Mouse (Mus musculus) limb, embryonic 15.5 days (tissue): ENCODE results near the gene Robo1. TPM values are rescaled to one million over a fixed set of nuclear protein-coding genes. Genes with fewer than 3 reads are reported as not detected.

Source experiments
- ATAC-seq: fragments of 200-750 bp; cut with Nextera tagmentation; 2 replicates; pipeline ENCODE4 v1.8.0; 2017; ENCODE audit warnings: low read depth, moderate TSS enrichment; ENCODE audit not compliant: insufficient number of reproducible peaks, low FRiP score, low TSS enrichment
- H3K27ac ChIP-seq: fragments of 300-500 bp; sonication (generic); 2 replicates; pipeline ENCODE4 v1.5.1; 2015; ENCODE audit warnings: moderate library complexity, mild to moderate bottlenecking, inconsistent platforms
- H3K27me3 ChIP-seq: fragments of 300-500 bp; sonication (generic); 2 replicates; pipeline ENCODE4 v1.6.1; 2015; ENCODE audit warnings: inconsistent platforms
- H3K36me3 ChIP-seq: fragments of 300-500 bp; sonication (generic); 2 replicates; pipeline ENCODE4 v1.6.1; 2015; ENCODE audit warnings: inconsistent platforms
- H3K4me1 ChIP-seq: fragments of 300-500 bp; sonication (generic); 2 replicates; pipeline ENCODE4 v1.6.1; 2015; ENCODE audit warnings: inconsistent platforms
- H3K4me2 ChIP-seq: fragments of 300-500 bp; sonication (generic); 2 replicates; pipeline ENCODE4 v1.6.1; 2015; ENCODE audit warnings: mild to moderate bottlenecking, inconsistent platforms
- H3K4me3 ChIP-seq: fragments of 300-500 bp; sonication (generic); 2 replicates; pipeline ENCODE4 v1.5.1; 2015; ENCODE audit warnings: mild to moderate bottlenecking, inconsistent platforms
- H3K9ac ChIP-seq: fragments of 300-500 bp; sonication (generic); 2 replicates; pipeline ENCODE4 v1.6.1; 2015; ENCODE audit warnings: inconsistent platforms
- H3K9me3 ChIP-seq: fragments of 300-500 bp; sonication (generic); 2 replicates; pipeline ENCODE4 v1.6.1; 2016; ENCODE audit warnings: inconsistent platforms
- WGBS: fragments of 180-500 bp; shearing (Covaris S2); methylation state at CpG from one replicate; pipeline ENCODE4 v1.1.7; 2015; 5-methylcytosine and 5-hydroxymethylcytosine counted together
- polyA plus RNA-seq: library from polyadenylated mRNA; unstranded; fragments of >200 nt; fragmentation: Nextera tagmentation; extraction: Ambion mirVana; gene quantifications from 2 replicates; pipeline ENCODE4 v1.2.1, GENCODE M21; 2015

Robo1 gene
- polyA plus RNA-seq, 1 experiment from 2014 or later: 36.3 TPM

DNA sequence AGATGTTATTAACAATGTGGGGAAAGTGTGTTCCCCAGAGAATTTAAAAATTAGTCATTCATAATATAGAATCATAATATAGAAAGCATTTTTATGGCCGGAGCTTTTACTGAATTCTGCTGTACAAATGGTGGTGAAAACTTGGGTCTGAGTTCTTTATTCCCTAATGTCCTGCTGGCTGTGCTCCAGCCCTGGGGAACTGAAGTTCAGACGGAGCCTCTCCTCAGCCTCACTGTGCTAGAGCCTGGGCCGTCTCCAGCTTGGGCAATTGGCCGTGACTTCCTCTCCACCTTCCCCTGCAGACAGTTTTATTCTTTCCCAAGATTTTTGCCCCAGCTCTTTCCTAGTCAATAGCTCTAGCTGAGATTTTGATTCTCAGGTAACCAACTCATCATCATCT is 429.0 kb downstream of the Robo1 start:
- ATAC-seq: no peak
- Histone ChIP-seq H3K4me2 (no peak overlapping the region), H3K36me3 (peaks cover 9% of the 10 kb centered on the region), H3K27me3 (no peaks in the 10 kb centered on the region), H3K27ac (0 out of 2 replicates have a peak overlapping the region, but pooled peaks have one; percentile 1), H3K4me3 (no peak overlapping the region), H3K9ac (no peak overlapping the region), H3K4me1 (peaks cover 9% of the 10 kb centered on the region), H3K9me3 (no peaks in the 10 kb centered on the region)
- 21% methylated on average over 4 of the region's 4 CpGs for WGBS

DNA sequence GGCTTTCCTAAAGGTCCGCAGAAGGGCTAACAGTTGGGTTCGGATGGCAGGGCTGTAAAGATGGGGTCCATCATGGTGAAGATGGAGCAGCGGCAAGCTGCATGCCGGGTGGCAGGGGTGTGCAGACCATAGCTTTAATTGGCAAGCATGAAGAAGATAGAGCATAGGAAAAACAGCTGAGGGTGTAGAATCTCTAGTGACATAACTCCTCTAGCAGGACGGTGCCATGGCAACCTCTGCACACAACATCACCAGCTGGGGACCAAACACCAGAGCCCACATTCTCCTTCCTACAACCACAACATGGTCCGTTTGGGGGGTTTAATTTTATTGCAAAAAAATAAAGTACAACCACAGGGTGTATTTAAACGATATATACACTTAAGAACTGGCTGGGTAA is 432.1 kb downstream of the Robo1 start:
- Histone ChIP-seq H3K4me1 (peaks cover 9% of the 10 kb centered on the region), H3K4me2 (no peak overlapping the region), H3K9ac (no peak overlapping the region), H3K9me3 (no peaks in the 10 kb centered on the region), H3K4me3 (no peak overlapping the region), H3K27me3 (no peaks in the 10 kb centered on the region), H3K27ac (no peak overlapping the region), H3K36me3 (peaks cover 24% of the 10 kb centered on the region)
- 0 out of 2 replicates have a peak, but pooled peaks have one; percentile 10 for ATAC-seq
- WGBS: 68% methylated on average over 7 of the region's 7 CpGs

DNA sequence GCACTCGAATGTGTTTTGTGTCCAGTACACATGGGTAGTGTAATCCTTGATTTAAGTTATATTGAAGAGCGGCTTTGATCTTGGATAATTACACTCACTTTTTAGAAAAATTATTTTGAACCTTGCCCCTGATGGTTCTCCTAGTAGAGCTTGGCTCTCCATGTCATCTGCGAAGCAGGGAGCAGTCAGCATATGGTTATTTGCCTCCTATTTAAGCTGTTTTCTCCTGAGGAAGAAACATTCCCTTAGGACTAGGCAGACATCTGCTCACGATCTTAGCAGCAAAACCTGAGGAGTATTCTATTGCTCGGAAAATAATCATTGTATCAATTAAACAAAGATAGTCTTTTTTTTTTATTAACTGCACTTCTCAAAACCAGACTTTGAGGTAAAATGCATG is 439.6 kb downstream of the Robo1 start:
- WGBS: 81% methylated on average over 5 of the region's 5 CpGs
- Histone ChIP-seq H3K27ac (no peak overlapping the region), H3K9me3 (no peaks in the 10 kb centered on the region), H3K9ac (no peak overlapping the region), H3K4me2 (no peak overlapping the region), H3K4me1 (no peaks in the 10 kb centered on the region), H3K27me3 (no peaks in the 10 kb centered on the region), H3K4me3 (no peak overlapping the region), H3K36me3 (peaks cover 10% of the 10 kb centered on the region)
- no peak for ATAC-seq

DNA sequence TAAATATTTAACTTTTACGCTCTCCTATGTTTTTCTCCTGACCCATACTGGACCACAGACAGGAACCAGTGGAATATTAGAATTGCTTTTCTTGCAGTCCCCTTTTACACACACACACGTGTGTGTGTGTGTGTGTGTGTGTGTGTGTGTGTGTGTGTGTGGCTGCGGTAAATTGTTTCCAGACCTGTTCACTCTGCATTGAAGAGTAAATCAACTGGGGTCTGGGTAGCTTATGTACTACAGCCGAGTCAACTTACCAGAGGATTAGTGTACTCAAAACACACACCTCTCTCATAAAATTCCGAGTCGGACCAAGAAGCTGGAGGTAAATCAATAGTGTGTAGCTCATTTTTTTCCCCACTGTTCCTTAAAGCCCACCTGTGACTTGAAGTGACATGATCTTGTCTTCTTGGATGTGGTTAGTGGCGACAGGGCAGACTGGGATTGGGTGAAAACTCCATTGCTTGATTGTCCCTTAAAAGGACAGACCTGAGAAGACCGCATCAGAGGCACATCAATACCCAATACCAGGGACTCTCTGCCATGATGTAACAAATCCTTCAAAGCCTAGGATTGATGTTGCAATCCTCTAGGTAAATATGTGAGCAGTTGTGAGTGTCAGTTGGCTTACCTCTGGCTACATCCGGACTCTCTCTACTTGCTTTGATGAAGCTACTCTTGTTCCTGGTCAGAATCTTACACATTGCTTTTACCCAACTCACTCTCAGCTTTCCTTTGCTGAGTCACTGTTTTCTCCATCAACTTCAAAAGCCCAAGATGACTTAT is 457.2 kb downstream of the Robo1 start:
- H3K27me3 ChIP-seq: no peaks in the 10 kb centered on the region
- no peak overlapping the region for H3K4me3 ChIP-seq
- H3K4me2 ChIP-seq: no peak overlapping the region
- no peak for ATAC-seq
- no peaks in the 10 kb centered on the region for H3K36me3 ChIP-seq
- H3K27ac ChIP-seq: no peak overlapping the region
- H3K9ac ChIP-seq: no peak overlapping the region
- H3K9me3 ChIP-seq: no peaks in the 10 kb centered on the region
- peaks cover 3% of the 10 kb centered on the region; the same call in 1 of the 2 replicates for H3K4me1 ChIP-seq
- 54% methylated on average over 9 of the region's 9 CpGs for WGBS

DNA sequence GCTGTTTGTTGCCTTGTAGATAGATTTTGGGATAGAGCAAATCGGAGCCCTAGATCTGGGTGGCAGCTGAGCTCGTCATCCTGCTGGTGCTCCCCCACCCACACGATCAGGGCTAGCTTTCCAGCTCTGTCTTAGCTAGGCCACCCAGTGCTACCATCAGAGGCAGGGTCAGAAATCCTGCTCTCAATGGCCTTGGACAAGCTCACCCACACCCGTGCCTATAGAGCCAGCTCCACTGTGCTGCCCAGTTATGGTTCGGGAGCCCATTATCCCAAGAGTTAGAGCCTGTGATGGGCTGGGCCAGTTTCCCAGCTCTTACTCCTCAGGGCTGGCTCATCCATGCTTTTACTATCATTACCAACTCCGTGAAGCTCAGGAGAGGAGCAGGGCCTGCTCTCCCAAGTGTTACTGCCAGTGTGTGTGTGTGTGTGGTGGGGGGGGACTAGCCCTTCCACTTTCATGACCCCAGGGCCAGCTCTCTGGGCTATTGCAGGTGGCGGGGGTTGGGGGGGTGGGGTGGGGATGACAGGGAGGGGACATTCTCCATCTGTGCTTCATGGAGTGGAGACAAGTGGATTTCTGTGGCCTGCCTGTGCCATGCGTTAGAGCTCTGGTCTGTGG is 461.2 kb downstream of the Robo1 start:
- Histone ChIP-seq H3K9me3 (no peaks in the 10 kb centered on the region), H3K27ac (no peak overlapping the region), H3K4me3 (no peak overlapping the region), H3K36me3 (no peaks in the 10 kb centered on the region), H3K27me3 (no peaks in the 10 kb centered on the region), H3K4me1 (peaks cover 7% of the 10 kb centered on the region; the same call in 1 of the 2 replicates), H3K9ac (no peak overlapping the region), H3K4me2 (no peak overlapping the region)
- WGBS: 81% methylated on average over 8 of the region's 8 CpGs
- peak; percentile 30; the same call in 1 of the 2 replicates for ATAC-seq

DNA sequence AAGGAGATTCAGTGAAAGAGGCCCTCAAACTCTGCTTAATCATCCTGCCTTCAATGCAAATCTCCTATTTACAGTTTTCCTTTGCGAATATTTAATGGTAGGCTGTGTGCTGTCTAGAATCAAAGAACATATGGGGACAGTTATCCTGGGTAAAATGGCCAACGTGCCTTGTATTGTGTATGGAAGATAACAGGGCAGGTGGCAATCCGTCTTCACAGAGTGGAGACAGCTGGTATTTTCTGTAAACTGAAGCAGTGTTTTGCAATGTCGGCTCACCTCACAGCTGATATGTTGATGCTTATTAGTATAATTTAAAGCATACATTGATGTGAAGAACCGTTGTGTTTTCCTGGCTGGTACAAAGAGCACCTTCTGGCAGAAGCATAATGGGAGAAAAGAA is 464.2 kb downstream of the Robo1 start:
- Histone ChIP-seq H3K27me3 (no peaks in the 10 kb centered on the region), H3K9me3 (no peaks in the 10 kb centered on the region), H3K27ac (no peak overlapping the region), H3K4me3 (no peak overlapping the region), H3K4me1 (peaks cover 7% of the 10 kb centered on the region; the same call in 1 of the 2 replicates), H3K36me3 (no peaks in the 10 kb centered on the region), H3K4me2 (no peak overlapping the region), H3K9ac (no peak overlapping the region)
- WGBS: 46% methylated on average over 5 of the region's 5 CpGs
- no peak for ATAC-seq

DNA sequence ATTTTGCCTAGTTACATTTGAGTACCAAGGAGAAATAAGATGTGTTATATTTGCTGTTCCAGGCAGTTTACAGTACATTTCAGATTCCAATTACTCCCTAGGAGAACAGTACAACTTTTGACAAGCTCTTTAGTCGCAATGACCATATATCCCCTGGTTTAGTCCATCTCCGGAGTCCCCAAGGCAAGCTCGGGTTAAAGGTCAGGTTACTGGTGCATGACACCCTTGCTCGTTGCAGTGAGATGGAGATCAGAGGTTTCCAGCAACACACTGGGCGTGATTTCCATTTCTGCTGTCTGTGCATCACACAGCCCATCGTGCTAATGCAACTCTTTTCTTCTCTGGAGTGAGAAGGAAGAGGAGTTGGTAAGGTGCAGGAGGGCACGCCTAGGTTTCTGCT is 464.9 kb downstream of the Robo1 start:
- ATAC-seq: no peak
- WGBS: 57% methylated on average over 7 of the region's 7 CpGs
- H3K4me1 ChIP-seq: peaks cover 7% of the 10 kb centered on the region; the same call in 1 of the 2 replicates
- H3K9ac ChIP-seq: no peak overlapping the region
- H3K36me3 ChIP-seq: no peaks in the 10 kb centered on the region
- H3K27me3 ChIP-seq: no peaks in the 10 kb centered on the region
- H3K4me2 ChIP-seq: no peak overlapping the region
- H3K27ac ChIP-seq: no peak overlapping the region
- no peak overlapping the region for H3K4me3 ChIP-seq
- H3K9me3 ChIP-seq: no peaks in the 10 kb centered on the region

DNA sequence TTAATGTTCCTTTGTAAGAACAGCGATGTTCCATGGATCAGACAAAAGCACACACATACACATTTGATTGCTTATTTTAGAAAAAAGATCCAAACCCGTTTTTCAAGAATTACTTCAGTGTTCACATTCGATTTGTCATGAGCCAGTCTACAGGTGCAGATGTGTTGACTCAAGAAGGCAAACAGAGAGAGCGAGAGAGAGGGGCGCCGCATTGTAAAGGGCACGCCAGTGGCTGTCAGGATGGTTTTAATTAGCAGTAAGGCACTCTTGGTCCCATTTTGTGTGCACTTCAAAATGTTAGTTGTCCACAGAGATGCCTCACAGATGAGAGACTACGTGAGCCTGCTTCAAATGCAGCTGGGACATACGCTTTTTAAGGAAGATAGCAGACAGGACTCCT is 470.4 kb downstream of the Robo1 start:
- H3K4me1 ChIP-seq: peaks cover 4% of the 10 kb centered on the region; the same call in 1 of the 2 replicates
- no peaks in the 10 kb centered on the region for H3K9me3 ChIP-seq
- no peak overlapping the region for H3K4me3 ChIP-seq
- 35% methylated on average over 9 of the region's 9 CpGs for WGBS
- no peak overlapping the region for H3K9ac ChIP-seq
- H3K27ac ChIP-seq: no peak overlapping the region
- H3K27me3 ChIP-seq: no peaks in the 10 kb centered on the region
- no peak overlapping the region for H3K4me2 ChIP-seq
- ATAC-seq: no peak
- H3K36me3 ChIP-seq: no peaks in the 10 kb centered on the region

DNA sequence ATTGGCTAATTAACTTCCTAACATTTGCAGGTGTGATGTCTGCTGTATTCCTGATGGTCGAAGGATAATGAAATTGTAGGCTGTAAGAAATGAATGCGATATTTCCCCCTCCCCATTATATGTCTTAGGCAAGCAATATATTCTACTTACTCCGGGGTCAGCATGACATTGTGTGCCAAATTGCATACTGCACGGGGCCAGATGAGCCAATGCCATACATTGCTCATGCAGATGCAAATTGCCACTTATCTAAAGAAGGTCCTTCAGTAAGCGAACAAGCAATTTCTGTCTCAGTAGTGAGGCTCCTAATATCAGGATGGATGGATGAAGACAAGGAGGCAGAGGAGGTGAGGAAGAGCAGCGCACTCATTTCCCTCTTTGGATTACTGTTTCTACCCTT is 474.1 kb downstream of the Robo1 start:
- H3K36me3 ChIP-seq: no peaks in the 10 kb centered on the region
- H3K9me3 ChIP-seq: no peaks in the 10 kb centered on the region
- no peak overlapping the region for H3K4me2 ChIP-seq
- no peak for ATAC-seq
- 90% methylated on average over 6 of the region's 6 CpGs for WGBS
- H3K4me3 ChIP-seq: no peak overlapping the region
- H3K4me1 ChIP-seq: peaks cover 4% of the 10 kb centered on the region; the same call in 1 of the 2 replicates
- H3K27ac ChIP-seq: no peak overlapping the region
- H3K9ac ChIP-seq: no peak overlapping the region
- no peaks in the 10 kb centered on the region for H3K27me3 ChIP-seq

DNA sequence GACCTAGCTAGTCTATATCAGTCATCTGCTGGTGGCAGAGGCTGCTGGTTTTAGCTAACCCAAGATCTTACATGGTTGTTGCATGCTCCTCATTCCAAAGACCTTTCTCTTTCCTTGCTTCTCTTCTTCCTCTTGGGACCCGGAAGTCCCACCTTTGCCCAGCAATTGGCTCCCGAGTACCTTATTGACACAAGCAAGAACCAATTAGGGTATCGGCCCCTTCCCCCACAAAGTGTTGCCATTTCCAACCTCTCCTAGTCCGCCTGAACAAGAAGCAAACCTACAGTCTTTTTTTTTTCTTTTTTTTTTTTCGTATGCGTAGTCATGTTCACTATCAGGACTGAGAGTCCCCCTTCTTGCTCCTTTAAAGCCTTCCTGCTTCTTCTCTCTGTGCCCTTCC is 478.0 kb downstream of the Robo1 start:
- no peak overlapping the region for H3K4me3 ChIP-seq
- no peaks in the 10 kb centered on the region for H3K27me3 ChIP-seq
- H3K27ac ChIP-seq: no peak overlapping the region
- H3K9me3 ChIP-seq: no peaks in the 10 kb centered on the region
- WGBS: 94% methylated on average over 6 of the region's 6 CpGs
- H3K9ac ChIP-seq: no peak overlapping the region
- no peak for ATAC-seq
- H3K4me2 ChIP-seq: no peak overlapping the region
- no peaks in the 10 kb centered on the region for H3K36me3 ChIP-seq
- H3K4me1 ChIP-seq: no peaks in the 10 kb centered on the region

DNA sequence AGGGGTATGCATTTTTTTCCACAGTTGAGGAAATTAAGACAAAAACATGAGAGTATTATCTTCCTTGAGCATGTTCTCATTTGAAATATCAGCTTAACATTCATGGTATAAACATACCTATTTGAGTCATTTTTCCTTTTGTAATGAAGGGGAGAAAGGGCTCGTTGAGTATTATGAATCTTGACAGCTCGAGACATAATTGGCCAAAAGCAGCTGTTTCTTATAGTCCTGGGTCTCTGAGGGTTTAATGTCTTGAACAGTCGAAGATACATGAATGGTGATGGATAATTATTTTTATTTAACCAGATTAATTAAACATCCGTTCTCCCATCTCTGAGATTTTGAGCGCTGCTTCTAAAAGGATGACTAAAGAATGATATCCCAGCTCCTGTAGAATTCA is 478.5 kb downstream of the Robo1 start:
- 80% methylated on average over 5 of the region's 5 CpGs for WGBS
- Histone ChIP-seq H3K4me3 (no peak overlapping the region), H3K4me2 (no peak overlapping the region), H3K27me3 (no peaks in the 10 kb centered on the region), H3K27ac (no peak overlapping the region), H3K4me1 (no peaks in the 10 kb centered on the region), H3K9ac (no peak overlapping the region), H3K9me3 (no peaks in the 10 kb centered on the region), H3K36me3 (no peaks in the 10 kb centered on the region)
- ATAC-seq: no peak

DNA sequence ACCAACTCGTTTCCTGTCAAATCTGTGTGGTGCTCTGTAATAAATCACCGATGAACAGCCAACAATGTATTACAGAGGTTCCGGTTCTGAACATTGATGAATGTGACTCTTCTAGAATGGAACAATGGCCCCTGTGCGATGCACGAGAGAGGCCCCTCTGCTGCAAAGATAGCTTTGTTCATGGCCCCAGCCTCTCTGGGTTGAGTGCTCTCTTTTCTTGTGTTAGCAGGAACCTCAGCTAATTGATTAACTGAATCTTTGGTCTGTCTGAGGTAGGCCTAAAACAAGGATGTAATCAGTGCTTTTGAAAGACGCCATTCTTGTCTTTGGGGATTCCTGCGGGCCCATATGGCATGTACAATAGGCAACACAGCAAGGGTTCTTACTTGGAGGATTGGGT is 479.9 kb downstream of the Robo1 start:
- H3K4me3 ChIP-seq: no peak overlapping the region
- ATAC-seq: no peak
- H3K27me3 ChIP-seq: no peaks in the 10 kb centered on the region
- H3K36me3 ChIP-seq: no peaks in the 10 kb centered on the region
- no peaks in the 10 kb centered on the region for H3K4me1 ChIP-seq
- H3K4me2 ChIP-seq: no peak overlapping the region
- no peaks in the 10 kb centered on the region for H3K9me3 ChIP-seq
- H3K27ac ChIP-seq: no peak overlapping the region
- H3K9ac ChIP-seq: no peak overlapping the region
- 76% methylated on average over 7 of the region's 7 CpGs for WGBS
